Mouse (Mus musculus) intestine, embryonic 14.5 days (tissue): ENCODE measurements around the gene Zzz3. TPM values are rescaled to one million over a fixed set of nuclear protein-coding genes. Genes with fewer than 3 reads are reported as not detected.

Source experiments
- ATAC-seq: fragments of 200-750 bp; cut with Nextera tagmentation; replicated peaks from 2 replicates; pipeline ENCODE4 v1.8.0; 2017; ENCODE audit warnings: low read depth, moderate number of reproducible peaks, moderate TSS enrichment, moderate library complexity; ENCODE audit not compliant: low FRiP score, low TSS enrichment
- DNase-seq: peaks from one replicate; pipeline ENCODE4 v3.0.0-alpha.2; 2018; ENCODE audit warnings: low spot score
- H3K27ac ChIP-seq: fragments of 300-500 bp; sonication (generic); 2 replicates; pipeline ENCODE4 v1.5.1; 2014; ENCODE audit warnings: low read depth, mild to moderate bottlenecking, control low read depth
- H3K27me3 ChIP-seq: fragments of 300-500 bp; sonication (generic); replicated peaks from 2 replicates; pipeline ENCODE4 v1.6.1; 2014; ENCODE audit warnings: low read length, control low read depth; ENCODE audit not compliant: control insufficient read depth, insufficient read depth
- H3K36me3 ChIP-seq: fragments of 300-500 bp; sonication (generic); 2 replicates; pipeline ENCODE4 v1.6.1; 2014; ENCODE audit warnings: low read length, control low read depth; ENCODE audit not compliant: control insufficient read depth, insufficient read depth
- H3K4me1 ChIP-seq: fragments of 300-500 bp; sonication (generic); replicated peaks from 2 replicates; pipeline ENCODE4 v1.6.1; 2014; ENCODE audit warnings: low read length, control low read depth, mixed read lengths; ENCODE audit not compliant: control insufficient read depth, insufficient read depth
- H3K4me2 ChIP-seq: fragments of 300-500 bp; sonication (generic); 2 replicates; pipeline ENCODE4 v1.6.1; 2014; ENCODE audit warnings: low read length
- H3K4me3 ChIP-seq: fragments of 300-500 bp; sonication (generic); 2 replicates; pipeline ENCODE4 v1.5.1; 2014; ENCODE audit warnings: low read depth, low read length, control low read depth, mixed read lengths
- H3K9ac ChIP-seq: fragments of 300-500 bp; sonication (generic); 2 replicates; pipeline ENCODE4 v1.6.1; 2014; ENCODE audit warnings: mild to moderate bottlenecking, low read length
- H3K9me3 ChIP-seq: fragments of 300-500 bp; sonication (generic); 2 replicates; pipeline ENCODE4 v1.6.1; 2016; ENCODE audit warnings: low read length, control low read depth; ENCODE audit not compliant: control insufficient read depth
- WGBS: fragments of 180-500 bp; shearing (Covaris S2); extraction: QIAGEN DNeasy Blood & Tissue Kit; methylation state at CpG from one replicate; pipeline ENCODE4 v1.1.7; 2014; 5-methylcytosine and 5-hydroxymethylcytosine counted together
- polyA plus RNA-seq: library from polyadenylated mRNA; unstranded; fragments of >200 nt; fragmentation: Nextera tagmentation; extraction: Ambion mirVana; gene quantifications from 2 replicates; pipeline ENCODE4 v1.2.1, GENCODE M21; 2014

Gene Zzz3
- polyA plus RNA-seq, 1 experiment from 2014 or later, result 59.9 TPM

- ATAC-seq (no peak), DNase-seq (no peak)
- Histone ChIP-seq H3K27me3 (no peaks in the 10 kb centered on the region), H3K27ac (no peak overlapping the region), H3K4me1 (peaks cover 12% of the 10 kb centered on the region; the same call in 1 of the 2 replicates), H3K4me2 (no peak overlapping the region), H3K36me3 (no peaks in the 10 kb centered on the region), H3K4me3 (no peak overlapping the region), H3K9ac (no peak overlapping the region), H3K9me3 (no peaks in the 10 kb centered on the region)
- WGBS, result 89% methylated on average over 7 of the region's 7 CpGs
These were observed 10.1 kb downstream of the Zzz3 start for GRCm38 (mm10) chr3:152405420-152405819.

- Histone ChIP-seq H3K27me3 (no peaks in the 10 kb centered on the region), H3K36me3 (no peaks in the 10 kb centered on the region), H3K9me3 (no peaks in the 10 kb centered on the region), H3K4me2 (no peak overlapping the region), H3K27ac (no peak overlapping the region), H3K4me3 (no peak overlapping the region), H3K9ac (no peak overlapping the region), H3K4me1 (peaks cover 12% of the 10 kb centered on the region; the same call in 1 of the 2 replicates)
- ATAC-seq (no peak), DNase-seq (no peak)
- 66% methylated on average over 4 of the region's 4 CpGs for WGBS
These were observed 10.8 kb downstream of the Zzz3 start for GRCm38 (mm10) chr3:152405978-152406640.

GRCm38 (mm10) chr3:152410980-152411551, 15.8 kb downstream of the Zzz3 start:
- no peak overlapping the region for H3K4me3 ChIP-seq
- no peaks in the 10 kb centered on the region for H3K27me3 ChIP-seq
- H3K4me2 ChIP-seq, result no peak overlapping the region
- no peaks in the 10 kb centered on the region for H3K36me3 ChIP-seq
- DNase-seq (no peak), ATAC-seq (no peak)
- H3K4me1 ChIP-seq, result no peaks in the 10 kb centered on the region
- WGBS, result 78% methylated on average over 7 of the region's 7 CpGs
- no peak overlapping the region for H3K27ac ChIP-seq
- H3K9me3 ChIP-seq, result no peaks in the 10 kb centered on the region
- no peak overlapping the region for H3K9ac ChIP-seq

GRCm38 (mm10) chr3:152412362-152412761, 17.1 kb downstream of the Zzz3 start:
- H3K4me1 ChIP-seq, result no peaks in the 10 kb centered on the region
- DNase-seq, result no peak
- no peak overlapping the region for H3K4me2 ChIP-seq
- ATAC-seq, result no peak
- H3K36me3 ChIP-seq, result no peaks in the 10 kb centered on the region
- WGBS, result 86% methylated on average over 4 of the region's 4 CpGs
- H3K27ac ChIP-seq, result no peak overlapping the region
- H3K4me3 ChIP-seq, result no peak overlapping the region
- H3K9me3 ChIP-seq, result no peaks in the 10 kb centered on the region
- H3K9ac ChIP-seq, result no peak overlapping the region
- no peaks in the 10 kb centered on the region for H3K27me3 ChIP-seq

GRCm38 (mm10) chr3:152428925-152429324, 33.7 kb downstream of the Zzz3 start:
- DNase-seq (no peak), ATAC-seq (no peak)
- Histone ChIP-seq H3K4me3 (no peak overlapping the region), H3K4me1 (no peaks in the 10 kb centered on the region), H3K27me3 (no peaks in the 10 kb centered on the region), H3K36me3 (peaks cover 48% of the 10 kb centered on the region), H3K4me2 (no peak overlapping the region), H3K9ac (no peak overlapping the region), H3K27ac (no peak overlapping the region), H3K9me3 (no peaks in the 10 kb centered on the region)
- WGBS, result 91% methylated on average over 8 of the region's 8 CpGs

- 96% methylated on average over 7 of the region's 7 CpGs for WGBS
These were observed 37.4 kb downstream of the Zzz3 start for GRCm38 (mm10) chr3:152432677-152433076.

GRCm38 (mm10) chr3:152435590-152435989, 40.3 kb downstream of the Zzz3 start:
- Histone ChIP-seq H3K36me3 (peaks cover 11% of the 10 kb centered on the region; the same call in 1 of the 2 replicates), H3K4me1 (no peaks in the 10 kb centered on the region), H3K4me2 (no peak overlapping the region), H3K9me3 (no peaks in the 10 kb centered on the region), H3K9ac (no peak overlapping the region), H3K27ac (no peak overlapping the region), H3K27me3 (no peaks in the 10 kb centered on the region), H3K4me3 (no peak overlapping the region)
- no peak for ATAC-seq
- no peak for DNase-seq

More at GRCm38 (mm10) chr3:152432677-152433076, 37.4 kb downstream of the Zzz3 start:
- Histone ChIP-seq H3K27me3 (no peaks in the 10 kb centered on the region), H3K4me1 (no peaks in the 10 kb centered on the region), H3K9me3 (no peaks in the 10 kb centered on the region), H3K4me2 (no peak overlapping the region), H3K4me3 (no peak overlapping the region), H3K36me3 (peaks cover 28% of the 10 kb centered on the region), H3K9ac (no peak overlapping the region), H3K27ac (no peak overlapping the region)
- no peak for ATAC-seq
- DNase-seq, result no peak

- Histone ChIP-seq H3K9ac (no peak overlapping the region), H3K36me3 (peaks cover 15% of the 10 kb centered on the region; the same call in 1 of the 2 replicates), H3K4me3 (no peak overlapping the region), H3K4me1 (no peaks in the 10 kb centered on the region), H3K27ac (no peak overlapping the region), H3K27me3 (no peaks in the 10 kb centered on the region), H3K4me2 (no peak overlapping the region), H3K9me3 (no peaks in the 10 kb centered on the region)
- ATAC-seq, result no peak
- DNase-seq, result no peak
- 97% methylated on average over 7 of the region's 7 CpGs for WGBS
These were observed 42.8 kb downstream of the Zzz3 start for GRCm38 (mm10) chr3:152438068-152438467.

GRCm38 (mm10) chr3:152442795-152443194, 47.5 kb downstream of the Zzz3 start:
- H3K9ac ChIP-seq, result no peak overlapping the region
- no peak overlapping the region for H3K4me3 ChIP-seq
- no peaks in the 10 kb centered on the region for H3K9me3 ChIP-seq
- no peak overlapping the region for H3K27ac ChIP-seq
- H3K27me3 ChIP-seq, result no peaks in the 10 kb centered on the region
- 89% methylated on average over 4 of the region's 4 CpGs for WGBS
- peaks cover 18% of the 10 kb centered on the region; the same call in 1 of the 2 replicates for H3K36me3 ChIP-seq
- no peaks in the 10 kb centered on the region for H3K4me1 ChIP-seq
- no peak for ATAC-seq
- no peak for DNase-seq
- H3K4me2 ChIP-seq, result no peak overlapping the region
